Mouse (Mus musculus) hindbrain, embryonic 10.5 days (tissue): ENCODE results near the gene Ankrd35. TPM values are rescaled to one million over a fixed set of nuclear protein-coding genes. Genes with fewer than 3 reads are reported as not detected.
A peak's percentile ranks its signal among the peaks of the same experiment; 100 is the strongest.
"Not testable (repeated sequence)": the region's sequence is repeated elsewhere in the genome, so short reads cannot be mapped to it uniquely, and the experiment has no call there.

Experiments used
- DNase-seq: peaks from one replicate; pipeline ENCODE4 v3.0.0-alpha.2; 2017; ENCODE audit warnings: low spot score
- H3K27ac ChIP-seq: fragments of 300-500 bp; sonication (generic); 2 replicates; pipeline ENCODE4 v1.5.1; 2016; ENCODE audit warnings: mild to moderate bottlenecking, moderate library complexity
- H3K27me3 ChIP-seq: fragments of 300-500 bp; sonication (generic); 2 replicates; pipeline ENCODE4 v1.6.1; 2016; ENCODE audit warnings: mild to moderate bottlenecking; ENCODE audit not compliant: poor library complexity, insufficient read depth, severe bottlenecking
- H3K36me3 ChIP-seq: fragments of 300-500 bp; sonication (generic); 2 replicates; pipeline ENCODE4 v1.6.1; 2016; ENCODE audit warnings: mild to moderate bottlenecking, moderate library complexity
- H3K4me1 ChIP-seq: fragments of 300-500 bp; sonication (generic); replicated peaks from 2 replicates; pipeline ENCODE4 v1.6.1; 2016; ENCODE audit warnings: mild to moderate bottlenecking
- H3K4me3 ChIP-seq: fragments of 300-500 bp; sonication (generic); 2 replicates; pipeline ENCODE4 v1.5.1; 2016; ENCODE audit warnings: mild to moderate bottlenecking, moderate library complexity
- H3K9me3 ChIP-seq: fragments of 300-500 bp; sonication (generic); 2 replicates; pipeline ENCODE4 v1.6.1; 2016; ENCODE audit warnings: mild to moderate bottlenecking, moderate library complexity
- WGBS: fragments of 180-500 bp; shearing (Covaris S2); methylation state at CpG from one replicate; pipeline ENCODE4 v1.1.7; 2016; 5-methylcytosine and 5-hydroxymethylcytosine counted together
- polyA plus RNA-seq: library from polyadenylated mRNA; unstranded; fragments of >200 nt; fragmentation: Nextera tagmentation; extraction: Ambion mirVana; gene quantifications from 2 replicates; pipeline ENCODE4 v1.2.1, GENCODE M21; 2016

The Ankrd35 gene
- polyA plus RNA-seq, 1 experiment from 2014 or later: 0.10 TPM

GRCm38 (mm10) chr3:96678456-96678855 is 8.5 kb downstream of the Ankrd35 start:
- Histone ChIP-seq H3K27me3 (peaks cover 48% of the 10 kb centered on the region), H3K9me3 (no peaks in the 10 kb centered on the region), H3K27ac (no peak overlapping the region), H3K36me3 (no peaks in the 10 kb centered on the region), H3K4me1 (peaks cover 26% of the 10 kb centered on the region), H3K4me3 (no peak overlapping the region)
- 59% methylated on average over 7 of the region's 7 CpGs for WGBS
- no peak for DNase-seq

GRCm38 (mm10) chr3:96679159-96679674 is 9.3 kb downstream of the Ankrd35 start:
- Histone ChIP-seq H3K4me3 (no peak overlapping the region), H3K27ac (no peak overlapping the region), H3K4me1 (peaks cover 33% of the 10 kb centered on the region), H3K27me3 (peaks cover 55% of the 10 kb centered on the region), H3K36me3 (no peaks in the 10 kb centered on the region), H3K9me3 (no peaks in the 10 kb centered on the region)
- 23% methylated on average over 5 of the region's 5 CpGs for WGBS
- DNase-seq: no peak

GRCm38 (mm10) chr3:96680269-96680956 is 10.5 kb downstream of the Ankrd35 start:
- Histone ChIP-seq H3K4me3 (no peak overlapping the region), H3K27me3 (peaks cover 67% of the 10 kb centered on the region), H3K27ac (no peak overlapping the region), H3K9me3 (no peaks in the 10 kb centered on the region), H3K36me3 (no peaks in the 10 kb centered on the region), H3K4me1 (peaks cover 35% of the 10 kb centered on the region)
- 18% methylated on average over 12 of the region's 12 CpGs for WGBS
- DNase-seq: no peak

GRCm38 (mm10) chr3:96683496-96683895 is 13.6 kb downstream of the Ankrd35 start:
- H3K9me3 ChIP-seq: no peaks in the 10 kb centered on the region
- WGBS: 83% methylated on average over 3 of the region's 3 CpGs
- H3K36me3 ChIP-seq: no peaks in the 10 kb centered on the region
- H3K4me1 ChIP-seq: peaks cover 29% of the 10 kb centered on the region
- H3K4me3 ChIP-seq: no peak overlapping the region
- no peak for DNase-seq
- peaks cover 67% of the 10 kb centered on the region for H3K27me3 ChIP-seq
- no peak overlapping the region for H3K27ac ChIP-seq

- H3K36me3 ChIP-seq: no peaks in the 10 kb centered on the region
- peaks cover 32% of the 10 kb centered on the region for H3K4me1 ChIP-seq
- H3K27ac ChIP-seq: no peak overlapping the region
- peaks cover 62% of the 10 kb centered on the region for H3K27me3 ChIP-seq
- 53% methylated on average over 17 of the region's 17 CpGs for WGBS
- H3K4me3 ChIP-seq: peak overlapping the region; percentile 41
- no peak for DNase-seq
- no peaks in the 10 kb centered on the region for H3K9me3 ChIP-seq
Measured at GRCm38 (mm10) chr3:96684151-96684821, 14.4 kb downstream of the Ankrd35 start.

DNA sequence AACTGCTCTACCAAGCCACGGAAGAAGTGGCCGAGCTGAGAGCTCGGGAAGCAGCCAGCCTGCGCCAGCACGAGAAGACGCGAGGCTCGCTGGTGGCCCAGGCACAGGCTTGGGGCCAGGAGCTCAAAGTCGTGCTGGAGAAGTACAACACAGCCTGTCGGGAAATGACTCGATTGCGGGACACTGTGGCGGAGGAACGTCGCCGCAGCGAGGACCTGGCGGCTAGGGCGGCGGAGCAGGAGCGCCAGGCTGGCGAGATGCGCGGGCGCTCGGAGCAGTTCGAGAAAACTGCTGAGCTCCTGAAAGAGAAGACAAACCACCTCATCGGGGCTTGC is 14.9 kb downstream of the Ankrd35 start:
- peaks cover 62% of the 10 kb centered on the region for H3K27me3 ChIP-seq
- no peaks in the 10 kb centered on the region for H3K9me3 ChIP-seq
- DNase-seq: peak; percentile 23
- peak overlapping the region; percentile 41 for H3K4me3 ChIP-seq
- no peak overlapping the region for H3K27ac ChIP-seq
- H3K4me1 ChIP-seq: peaks cover 33% of the 10 kb centered on the region
- no peaks in the 10 kb centered on the region for H3K36me3 ChIP-seq
- 38% methylated on average over 28 of the region's 28 CpGs for WGBS

GRCm38 (mm10) chr3:96686057-96686456 is 16.1 kb downstream of the Ankrd35 start:
- not testable (repeated sequence) for H3K4me3 ChIP-seq, H3K36me3 ChIP-seq, H3K9me3 ChIP-seq, H3K27ac ChIP-seq, DNase-seq
- peaks cover 53% of the 10 kb centered on the region for H3K27me3 ChIP-seq
- H3K4me1 ChIP-seq: peaks cover 32% of the 10 kb centered on the region
- 96% methylated on average over 5 of the region's 5 CpGs for WGBS

DNA sequence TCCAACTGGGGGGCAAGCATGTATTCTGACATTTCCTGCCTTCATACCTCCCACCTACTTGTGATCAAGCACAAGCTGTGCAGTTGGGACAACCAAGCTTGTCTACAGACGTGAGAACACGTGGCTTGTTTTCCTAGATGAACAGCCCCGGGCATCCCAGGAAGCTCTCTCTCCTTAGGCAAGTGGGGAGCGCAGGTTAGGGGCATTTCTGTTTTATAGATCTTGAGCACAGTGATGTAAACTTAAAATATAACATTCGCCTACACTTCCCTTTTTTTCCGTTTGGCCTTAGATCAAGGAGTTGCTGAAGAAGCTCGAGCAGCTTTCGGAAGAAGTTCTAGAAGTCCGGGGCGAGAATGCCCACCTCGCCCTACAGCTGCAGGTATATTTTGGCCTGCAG is 18.9 kb downstream of the Ankrd35 start:
- DNase-seq: no peak
- whole genome bisulfite sequencing: 85% methylated on average over 11 of the region's 11 CpGs
- Histone ChIP-seq H3K9me3 (no peaks in the 10 kb centered on the region), H3K4me1 (peaks cover 31% of the 10 kb centered on the region), H3K4me3 (no peak overlapping the region), H3K27me3 (peaks cover 33% of the 10 kb centered on the region), H3K27ac (no peak overlapping the region), H3K36me3 (no peaks in the 10 kb centered on the region)

- WGBS: 50% methylated on average over 3 of the region's 3 CpGs
- Histone ChIP-seq H3K4me3 (no peak overlapping the region), H3K4me1 (peaks cover 21% of the 10 kb centered on the region), H3K27ac (no peak overlapping the region), H3K9me3 (no peaks in the 10 kb centered on the region), H3K36me3 (no peaks in the 10 kb centered on the region), H3K27me3 (peaks cover 19% of the 10 kb centered on the region)
- no peak for DNase-seq
Measured at GRCm38 (mm10) chr3:96690298-96690697, 20.4 kb downstream of the Ankrd35 start.

DNA sequence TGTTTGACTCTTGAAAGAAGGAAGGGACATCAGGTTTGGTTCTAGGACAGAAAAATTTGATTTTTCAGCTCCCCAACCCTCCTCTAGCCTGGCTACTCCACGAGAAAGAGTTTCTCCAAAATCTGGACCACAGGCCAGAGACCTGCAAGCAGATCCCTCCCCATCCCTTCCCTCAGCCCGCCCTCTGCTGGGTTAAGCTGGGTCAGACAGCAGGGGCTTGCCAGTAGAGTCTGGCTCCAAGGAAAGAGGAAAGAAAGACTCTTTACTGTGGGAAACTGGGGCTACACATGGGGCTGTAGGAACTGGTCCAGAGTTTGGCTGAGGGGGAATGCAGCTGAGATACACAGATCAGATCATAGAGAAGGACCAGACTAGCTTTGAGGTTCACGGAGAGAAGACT is 22.6 kb downstream of the Ankrd35 start:
- WGBS: 15% methylated on average over 3 of the region's 3 CpGs
- peak; percentile 49 for DNase-seq

GRCm38 (mm10) chr3:96693579-96693978 is 23.6 kb downstream of the Ankrd35 start:
- Histone ChIP-seq H3K36me3 (no peaks in the 10 kb centered on the region), H3K4me1 (peaks cover 44% of the 10 kb centered on the region), H3K9me3 (no peaks in the 10 kb centered on the region), H3K27me3 (peaks cover 11% of the 10 kb centered on the region; the same call in 1 of the 2 replicates), H3K4me3 (no peak overlapping the region), H3K27ac (no peak overlapping the region)
- DNase-seq: no peak
- WGBS: 87% methylated on average over 1 of the region's 1 CpGs

More for the DNA sequence above, 22.6 kb downstream of the Ankrd35 start:
- H3K27me3 ChIP-seq: peaks cover 11% of the 10 kb centered on the region; the same call in 1 of the 2 replicates
- no peaks in the 10 kb centered on the region for H3K9me3 ChIP-seq
- H3K27ac ChIP-seq: no peak overlapping the region
- no peaks in the 10 kb centered on the region for H3K36me3 ChIP-seq
- peaks cover 37% of the 10 kb centered on the region for H3K4me1 ChIP-seq
- H3K4me3 ChIP-seq: no peak overlapping the region

GRCm38 (mm10) chr3:96696198-96696765 is 26.4 kb downstream of the Ankrd35 start, which contains the start of gene Pias3:
Gene Pias3 (plus strand): TSS chr3:96696384.
- under 1% methylated on average over 35 of the region's 35 CpGs for WGBS
- peak within 1 kb of the TSS; percentile 96 for H3K27ac ChIP-seq
- H3K36me3 ChIP-seq: peaks cover 20% of the 10 kb centered on the region
- DNase-seq: peak; percentile 86
- no peaks in the 10 kb centered on the region for H3K9me3 ChIP-seq
- H3K4me1 ChIP-seq: peaks cover 39% of the 10 kb centered on the region
- H3K4me3 ChIP-seq: peak within 1 kb of the TSS; percentile 79
- no peaks in the 10 kb centered on the region for H3K27me3 ChIP-seq
